Mouse (Mus musculus) kidney, embryonic 14.5 days (tissue): ENCODE data around the gene Emilin2. TPM values are rescaled to one million over a fixed set of nuclear protein-coding genes. Genes with fewer than 3 reads are reported as not detected.

Experiments used
- ATAC-seq: fragments of 200-750 bp; cut with Nextera tagmentation; 2 replicates; pipeline ENCODE4 v1.8.0; 2017; ENCODE audit warnings: moderate number of reproducible peaks, mild to moderate bottlenecking, moderate TSS enrichment, moderate library complexity; ENCODE audit not compliant: low FRiP score, low TSS enrichment
- H3K27ac ChIP-seq: fragments of 300-500 bp; sonication (generic); 2 replicates; pipeline ENCODE4 v1.5.1; 2014; ENCODE audit warnings: low read depth, mild to moderate bottlenecking, low read length, moderate library complexity, mixed read lengths
- H3K27me3 ChIP-seq: fragments of 300-500 bp; sonication (generic); 2 replicates; pipeline ENCODE4 v1.6.1; 2014; ENCODE audit warnings: mild to moderate bottlenecking, low read length; ENCODE audit not compliant: control insufficient read depth, insufficient read depth
- H3K36me3 ChIP-seq: fragments of 300-500 bp; sonication (generic); 2 replicates; pipeline ENCODE4 v1.6.1; 2014; ENCODE audit warnings: low read length, mixed read lengths; ENCODE audit not compliant: control insufficient read depth, insufficient read depth
- H3K4me1 ChIP-seq: fragments of 300-500 bp; sonication (generic); 2 replicates; pipeline ENCODE4 v1.6.1; 2014; ENCODE audit warnings: low read length, mixed read lengths; ENCODE audit not compliant: control insufficient read depth, insufficient read depth
- H3K4me2 ChIP-seq: fragments of 300-500 bp; sonication (generic); replicated peaks from 2 replicates; pipeline ENCODE4 v1.6.1; 2014; ENCODE audit warnings: low read depth, mild to moderate bottlenecking, low read length
- H3K4me3 ChIP-seq: fragments of 300-500 bp; sonication (generic); 2 replicates; pipeline ENCODE4 v1.5.1; 2014; ENCODE audit warnings: mild to moderate bottlenecking, low read length
- H3K9ac ChIP-seq: fragments of 300-500 bp; sonication (generic); 2 replicates; pipeline ENCODE4 v1.6.1; 2014; ENCODE audit warnings: low read depth, mild to moderate bottlenecking, low read length, moderate library complexity
- H3K9me3 ChIP-seq: fragments of 300-500 bp; sonication (generic); 2 replicates; pipeline ENCODE4 v1.6.1; 2016; ENCODE audit warnings: low read length; ENCODE audit not compliant: control insufficient read depth
- WGBS: fragments of 180-500 bp; shearing (Covaris S2); extraction: QIAGEN DNeasy Blood & Tissue Kit; methylation state at CpG from one replicate; pipeline ENCODE4 v1.1.7; 2014; 5-methylcytosine and 5-hydroxymethylcytosine counted together
- polyA plus RNA-seq: library from polyadenylated mRNA; unstranded; fragments of >200 nt; fragmentation: Nextera tagmentation; extraction: Ambion mirVana; gene quantifications from 2 replicates; pipeline ENCODE4 v1.2.1, GENCODE M21; 2014

Gene Emilin2
- polyA plus RNA-seq, 1 experiment from 2014 or later: 2.7 TPM

DNA sequence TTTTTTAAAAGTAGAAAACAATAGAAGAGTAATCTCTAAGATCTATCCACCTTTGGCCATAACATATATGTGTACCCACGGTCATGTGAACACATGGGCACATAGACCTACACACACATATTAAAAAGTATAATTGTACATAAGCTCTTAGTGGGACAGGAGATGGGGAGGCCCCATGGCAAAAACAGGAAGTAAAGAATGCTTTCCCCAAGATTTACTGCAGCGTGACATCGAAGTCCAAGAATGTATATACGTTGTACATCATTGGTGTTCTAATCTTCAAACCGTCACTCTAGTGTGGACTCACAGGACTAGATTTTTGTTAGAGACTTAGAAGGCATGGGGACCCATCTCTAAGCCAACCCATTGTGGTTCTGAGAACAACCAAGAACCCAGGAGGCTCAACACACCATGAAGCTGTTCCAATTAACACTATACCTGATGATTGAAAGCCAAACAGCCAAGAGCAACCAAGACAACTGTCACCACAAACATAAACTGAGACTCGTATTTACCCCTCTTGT is 19.8 kb downstream of the Emilin2 start:
- no peak overlapping the region for H3K9ac ChIP-seq
- H3K4me3 ChIP-seq: no peak overlapping the region
- H3K4me1 ChIP-seq: no peaks in the 10 kb centered on the region
- ATAC-seq: no peak
- H3K27ac ChIP-seq: no peak overlapping the region
- no peak overlapping the region for H3K4me2 ChIP-seq
- WGBS: 87% methylated on average over 6 of the region's 6 CpGs
- H3K27me3 ChIP-seq: no peaks in the 10 kb centered on the region
- H3K9me3 ChIP-seq: no peaks in the 10 kb centered on the region
- H3K36me3 ChIP-seq: no peaks in the 10 kb centered on the region

DNA sequence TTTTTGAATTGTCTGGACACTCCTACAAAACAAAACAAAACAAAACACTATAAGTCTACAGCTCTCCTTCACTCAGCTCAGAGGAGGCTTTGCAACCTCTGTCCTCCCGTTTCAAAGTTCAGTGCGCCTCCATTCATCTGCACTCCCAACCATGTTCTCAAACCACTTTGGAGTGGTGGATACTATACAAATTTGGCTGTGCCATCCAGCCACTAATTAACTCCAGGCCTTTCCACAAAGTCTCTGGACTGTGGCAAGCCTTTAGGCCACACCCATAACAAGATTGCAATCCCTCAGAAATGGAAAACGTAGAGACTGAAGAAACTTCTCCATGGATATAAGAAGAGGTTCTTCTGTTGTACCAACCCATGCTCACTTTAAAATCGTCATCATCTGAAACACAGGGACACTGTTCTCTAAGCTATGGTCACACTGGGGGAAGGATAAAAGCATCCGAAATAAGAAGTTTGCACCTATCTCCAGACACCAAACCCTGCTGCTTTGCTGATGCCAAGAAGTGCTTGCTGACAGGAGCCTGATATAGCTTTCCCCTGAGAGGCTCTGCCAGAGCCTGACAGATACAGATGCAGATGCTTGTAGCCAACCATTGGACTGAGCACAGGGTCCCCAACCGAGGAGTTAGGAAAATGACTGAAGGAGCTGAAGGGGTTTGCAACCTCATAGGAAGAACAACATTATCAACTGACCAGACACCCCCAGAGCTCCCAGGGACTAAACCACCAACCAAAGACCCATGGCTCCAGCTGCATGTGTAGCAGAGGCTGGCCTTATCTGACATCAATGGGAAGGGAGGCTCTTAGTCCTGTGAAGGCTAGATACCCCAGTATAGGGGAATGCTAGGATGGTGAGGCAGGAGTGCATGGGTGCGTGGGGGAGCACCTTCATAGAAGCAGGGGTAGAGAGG is 21.0 kb downstream of the Emilin2 start:
- H3K9ac ChIP-seq: no peak overlapping the region
- no peak overlapping the region for H3K4me3 ChIP-seq
- ATAC-seq: no peak
- WGBS: 78% methylated on average over 7 of the region's 7 CpGs
- no peak overlapping the region for H3K27ac ChIP-seq
- no peaks in the 10 kb centered on the region for H3K27me3 ChIP-seq
- no peaks in the 10 kb centered on the region for H3K9me3 ChIP-seq
- H3K36me3 ChIP-seq: no peaks in the 10 kb centered on the region
- H3K4me2 ChIP-seq: no peak overlapping the region
- no peaks in the 10 kb centered on the region for H3K4me1 ChIP-seq

DNA sequence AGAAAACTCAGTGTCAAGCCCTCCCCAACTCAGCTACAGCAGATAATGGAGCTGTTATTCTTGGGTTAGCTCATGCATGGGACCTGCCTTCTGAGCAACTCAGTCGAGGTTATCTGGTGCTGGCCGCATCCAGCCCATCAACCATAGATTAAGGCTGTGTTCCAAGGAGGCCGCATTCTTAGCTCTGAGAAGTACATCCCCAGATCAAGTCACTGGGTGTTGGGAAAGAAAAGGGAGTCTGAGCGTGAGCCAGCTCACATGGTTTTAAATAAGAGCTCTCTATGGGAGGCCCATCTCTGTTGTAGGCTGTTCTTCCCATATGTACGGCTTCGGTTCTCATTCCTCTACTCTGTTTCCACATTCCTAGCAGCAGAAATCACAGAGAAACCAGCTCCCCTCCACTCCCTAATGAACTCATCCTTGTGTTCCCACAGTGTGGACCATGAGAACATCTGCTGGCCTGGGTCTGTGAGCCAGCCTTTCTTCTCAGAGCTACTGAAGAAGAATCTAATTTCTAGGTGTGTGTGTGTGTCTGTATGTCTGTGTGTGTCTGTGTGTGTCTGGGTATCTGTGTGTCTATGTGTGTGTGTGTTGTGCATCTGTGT is 22.1 kb downstream of the Emilin2 start:
- H3K27ac ChIP-seq: no peak overlapping the region
- no peak overlapping the region for H3K9ac ChIP-seq
- no peak overlapping the region for H3K4me2 ChIP-seq
- 82% methylated on average over 6 of the region's 6 CpGs for WGBS
- H3K4me3 ChIP-seq: no peak overlapping the region
- no peak for ATAC-seq
- no peaks in the 10 kb centered on the region for H3K27me3 ChIP-seq
- H3K36me3 ChIP-seq: no peaks in the 10 kb centered on the region
- no peaks in the 10 kb centered on the region for H3K9me3 ChIP-seq
- H3K4me1 ChIP-seq: peaks cover 7% of the 10 kb centered on the region; the same call in 1 of the 2 replicates

DNA sequence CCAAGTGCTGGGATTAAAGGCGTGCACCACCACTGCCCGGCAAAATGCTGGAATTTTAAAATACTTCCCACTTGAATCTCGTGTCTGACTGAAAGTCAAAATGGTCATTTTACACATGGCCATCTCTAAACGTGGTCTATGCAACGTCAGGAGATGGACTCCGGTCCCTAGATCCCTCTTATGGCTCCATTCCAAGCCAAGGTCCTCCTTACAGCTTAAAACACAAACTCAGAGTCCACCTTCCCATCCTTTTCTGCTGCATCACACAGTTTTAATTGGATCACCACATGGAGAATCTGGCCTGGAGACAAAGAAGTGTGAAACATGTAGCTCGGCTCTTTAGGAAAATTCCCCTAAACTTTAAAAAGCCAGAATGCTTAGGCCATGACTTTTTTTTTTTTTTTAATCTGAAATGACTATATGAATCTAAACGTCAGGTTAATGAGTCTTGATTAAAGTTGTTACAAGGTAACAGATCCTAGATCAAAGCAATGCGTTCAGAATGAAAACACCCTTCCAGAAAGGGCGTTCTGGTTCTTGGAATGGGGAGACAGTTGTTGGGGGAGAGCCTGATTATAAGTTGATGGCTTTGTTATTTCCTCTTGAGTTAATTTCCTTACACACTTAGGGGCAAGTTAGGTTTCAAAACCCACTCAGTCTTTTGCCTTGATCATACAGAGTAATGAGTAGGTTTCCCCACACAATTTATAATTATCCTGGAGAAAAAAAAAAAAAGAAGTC is 22.8 kb downstream of the Emilin2 start:
- no peaks in the 10 kb centered on the region for H3K27me3 ChIP-seq
- H3K27ac ChIP-seq: no peak overlapping the region
- ATAC-seq: no peak
- H3K4me1 ChIP-seq: peaks cover 7% of the 10 kb centered on the region; the same call in 1 of the 2 replicates
- H3K9ac ChIP-seq: no peak overlapping the region
- H3K4me3 ChIP-seq: no peak overlapping the region
- H3K9me3 ChIP-seq: no peaks in the 10 kb centered on the region
- no peak overlapping the region for H3K4me2 ChIP-seq
- no peaks in the 10 kb centered on the region for H3K36me3 ChIP-seq
- WGBS: 84% methylated on average over 10 of the region's 10 CpGs

DNA sequence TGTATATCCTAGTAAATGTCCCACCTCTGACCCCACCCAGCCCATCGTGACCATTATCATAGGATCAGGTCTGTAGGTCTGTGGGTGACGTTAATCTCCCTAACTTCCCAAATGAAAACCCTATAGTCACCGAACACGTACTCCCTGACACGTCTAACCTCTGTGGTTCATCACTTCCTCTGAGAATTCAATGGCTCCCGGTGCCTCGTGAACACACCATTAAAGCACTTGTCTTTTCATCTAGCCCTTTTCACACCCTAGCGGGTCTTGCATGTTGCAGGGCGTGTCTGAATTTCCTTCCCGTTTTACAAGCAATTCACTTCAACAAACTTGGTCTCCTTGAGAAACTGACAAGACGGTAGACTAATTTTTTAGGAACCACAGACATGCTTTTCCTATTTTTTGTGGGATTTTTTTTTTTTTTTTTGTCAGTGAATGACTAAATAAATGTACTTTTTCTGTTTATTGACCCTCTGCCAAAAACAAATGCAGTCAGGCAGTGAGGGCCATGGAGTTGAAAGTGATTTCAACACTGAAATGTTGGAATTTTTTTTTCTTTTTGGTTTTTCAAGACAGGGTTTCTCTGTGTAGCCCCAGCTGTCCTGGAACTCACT is 23.5 kb downstream of the Emilin2 start:
- ATAC-seq: no peak

DNA sequence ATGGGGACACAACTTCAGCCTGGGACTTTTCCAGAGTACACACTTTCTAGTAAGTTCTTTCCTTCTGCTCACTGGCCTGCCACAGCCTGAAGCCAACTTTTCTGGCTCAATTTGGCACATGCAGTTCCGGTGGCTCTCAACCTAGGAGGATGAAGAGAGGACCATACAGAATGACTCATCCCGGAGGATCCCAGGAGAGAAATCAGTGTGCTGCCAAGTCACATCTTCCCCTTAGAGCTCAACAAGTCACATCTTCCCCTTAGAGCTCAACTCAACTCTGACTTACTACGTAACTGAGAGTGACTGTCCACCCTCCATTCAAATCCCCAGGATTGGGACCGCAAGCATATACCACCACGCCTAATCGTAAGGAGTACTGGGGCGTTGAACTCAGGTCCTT is 24.2 kb downstream of the Emilin2 start:
- H3K27me3 ChIP-seq: no peaks in the 10 kb centered on the region
- WGBS: 95% methylated on average over 7 of the region's 7 CpGs

More for the DNA sequence above, 23.5 kb downstream of the Emilin2 start:
- H3K4me3 ChIP-seq: no peak overlapping the region
- no peaks in the 10 kb centered on the region for H3K27me3 ChIP-seq
- no peaks in the 10 kb centered on the region for H3K9me3 ChIP-seq
- H3K27ac ChIP-seq: no peak overlapping the region
- no peak overlapping the region for H3K9ac ChIP-seq
- H3K36me3 ChIP-seq: no peaks in the 10 kb centered on the region
- peaks cover 7% of the 10 kb centered on the region; the same call in 1 of the 2 replicates for H3K4me1 ChIP-seq
- 86% methylated on average over 11 of the region's 11 CpGs for WGBS
- H3K4me2 ChIP-seq: no peak overlapping the region

DNA sequence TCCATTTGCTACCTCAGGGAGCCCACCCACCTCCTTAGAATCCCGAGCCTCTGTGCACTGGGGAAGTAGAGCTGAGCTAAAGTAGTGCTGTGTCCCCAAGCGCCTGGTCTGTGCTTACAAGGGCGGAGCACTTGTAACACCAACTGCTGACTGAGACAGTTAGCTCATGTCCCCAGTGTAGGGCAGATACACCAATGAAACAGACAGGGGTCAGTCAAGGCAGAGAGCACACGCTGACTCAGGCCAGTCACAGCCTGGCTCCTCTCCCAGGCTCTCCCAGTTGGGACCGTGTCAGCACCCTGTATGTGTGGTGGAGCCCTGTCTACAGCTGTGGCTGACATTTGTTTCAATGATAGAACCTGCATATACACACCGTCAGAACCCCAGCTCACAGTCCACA is 25.8 kb downstream of the Emilin2 start:
- no peak overlapping the region for H3K4me2 ChIP-seq
- H3K4me1 ChIP-seq: peaks cover 7% of the 10 kb centered on the region; the same call in 1 of the 2 replicates
- no peak overlapping the region for H3K27ac ChIP-seq
- H3K27me3 ChIP-seq: no peaks in the 10 kb centered on the region
- H3K9me3 ChIP-seq: no peaks in the 10 kb centered on the region
- ATAC-seq: no peak
- H3K9ac ChIP-seq: no peak overlapping the region
- H3K4me3 ChIP-seq: no peak overlapping the region
- no peaks in the 10 kb centered on the region for H3K36me3 ChIP-seq
- WGBS: 60% methylated on average over 6 of the region's 6 CpGs

More for the DNA sequence above, 24.2 kb downstream of the Emilin2 start:
- H3K4me1 ChIP-seq: peaks cover 7% of the 10 kb centered on the region; the same call in 1 of the 2 replicates
- H3K9me3 ChIP-seq: no peaks in the 10 kb centered on the region
- H3K4me3 ChIP-seq: no peak overlapping the region
- no peak overlapping the region for H3K27ac ChIP-seq
- ATAC-seq: no peak
- H3K4me2 ChIP-seq: no peak overlapping the region
- no peaks in the 10 kb centered on the region for H3K36me3 ChIP-seq
- H3K9ac ChIP-seq: no peak overlapping the region

DNA sequence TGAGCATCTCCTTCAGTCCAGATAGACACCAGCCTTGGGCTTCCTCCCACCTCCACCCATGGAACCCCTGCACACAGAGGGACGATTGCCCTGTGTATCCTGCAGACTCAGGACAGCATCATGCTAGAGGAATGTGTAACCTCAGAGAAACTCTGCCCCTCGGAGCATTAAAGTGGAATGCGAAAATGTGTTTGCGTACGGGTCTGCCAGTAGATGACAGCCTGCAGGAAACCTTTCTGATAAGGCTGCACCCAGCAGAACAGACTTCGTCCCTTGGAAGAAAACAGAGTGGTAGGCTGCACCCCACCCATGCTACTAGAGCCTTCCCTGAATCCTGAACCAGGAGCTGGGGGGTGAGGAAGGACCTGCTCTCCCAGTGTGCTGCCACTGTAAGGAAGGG is 26.9 kb downstream of the Emilin2 start:
- 40% methylated on average over 6 of the region's 6 CpGs for WGBS
- Histone ChIP-seq H3K4me1 (peaks cover 7% of the 10 kb centered on the region; the same call in 1 of the 2 replicates), H3K27ac (no peak overlapping the region), H3K36me3 (no peaks in the 10 kb centered on the region), H3K9ac (no peak overlapping the region), H3K27me3 (no peaks in the 10 kb centered on the region), H3K4me3 (no peak overlapping the region), H3K4me2 (no peak overlapping the region), H3K9me3 (no peaks in the 10 kb centered on the region)
- no peak for ATAC-seq
